Mouse (Mus musculus) liver, postnatal 0 days (tissue): Measurements from ENCODE around the gene Phactr2. TPM values are rescaled to one million over a fixed set of nuclear protein-coding genes. Genes with fewer than 3 reads are reported as not detected.
A peak's percentile ranks its signal among the peaks of the same experiment; 100 is the strongest.
"Not testable (repeated sequence)": the region's sequence is repeated elsewhere in the genome, so short reads cannot be mapped to it uniquely, and the experiment has no call there.

ENCODE experiments used
- ATAC-seq: fragments of 200-750 bp; cut with Nextera tagmentation; 2 replicates; pipeline ENCODE4 v1.8.0; 2017; ENCODE audit warnings: mild to moderate bottlenecking, moderate library complexity
- DNase-seq: peaks from one replicate; pipeline ENCODE4 v3.0.0-alpha.2; 2016
- H3K27ac ChIP-seq: fragments of 300-500 bp; sonication (generic); 2 replicates; pipeline ENCODE4 v1.5.1; 2014; ENCODE audit warnings: antibody characterized with exemption, moderate library complexity, mild to moderate bottlenecking, low read depth
- H3K27me3 ChIP-seq: fragments of 300-500 bp; sonication (generic); 2 replicates; pipeline ENCODE4 v1.6.1; 2014; ENCODE audit warnings: low read length, control low read depth, mixed read lengths; ENCODE audit not compliant: insufficient read depth
- H3K36me3 ChIP-seq: fragments of 300-500 bp; sonication (generic); replicated peaks from 2 replicates; pipeline ENCODE4 v1.6.1; 2014; ENCODE audit warnings: mild to moderate bottlenecking, control low read depth, low read length, moderate library complexity, mixed read lengths; ENCODE audit not compliant: insufficient read depth
- H3K4me1 ChIP-seq: fragments of 300-500 bp; sonication (generic); 2 replicates; pipeline ENCODE4 v1.6.1; 2014; ENCODE audit warnings: antibody characterized with exemption, mild to moderate bottlenecking, control low read depth; ENCODE audit not compliant: insufficient read depth
- H3K4me2 ChIP-seq: fragments of 300-500 bp; sonication (generic); 2 replicates; pipeline ENCODE4 v1.6.1; 2014; ENCODE audit warnings: low read depth, mild to moderate bottlenecking, low read length, moderate library complexity, mixed read lengths
- H3K4me3 ChIP-seq: fragments of 300-500 bp; sonication (generic); 2 replicates; pipeline ENCODE4 v1.5.1; 2014; ENCODE audit warnings: low read depth, low read length
- H3K9ac ChIP-seq: fragments of 300-500 bp; sonication (generic); replicated peaks from 2 replicates; pipeline ENCODE4 v1.6.1; 2014; ENCODE audit warnings: mild to moderate bottlenecking, moderate library complexity
- H3K9me3 ChIP-seq: fragments of 300-500 bp; sonication (generic); 2 replicates; pipeline ENCODE4 v1.6.1; 2016; ENCODE audit warnings: mild to moderate bottlenecking, control low read depth, low read length, mixed read lengths
- CTCF ChIP-seq: sonication (generic); IDR thresholded peaks from 2 replicates; pipeline ENCODE4 v1.5.1; 2016; ENCODE audit warnings: antibody characterized with exemption, low read depth
- EP300 ChIP-seq: IDR thresholded peaks from 2 replicates; pipeline ENCODE4 v1.6.1; 2016; ENCODE audit warnings: antibody characterized with exemption, low read depth, mild to moderate bottlenecking
- WGBS: fragments of 180-500 bp; shearing (Covaris S2); extraction: QIAGEN DNeasy Blood & Tissue Kit; methylation state at CpG from one replicate; pipeline ENCODE4 v1.1.7; 2014; ENCODE audit not compliant: insufficient replicate concordance; 5-methylcytosine and 5-hydroxymethylcytosine counted together
- polyA plus RNA-seq: library from polyadenylated mRNA; unstranded; fragments of >200 nt; fragmentation: Nextera tagmentation; extraction: Ambion mirVana; gene quantifications from 2 replicates; pipeline ENCODE4 v1.2.1, GENCODE M21; 2015

Gene Phactr2
- polyA plus RNA-seq, 1 experiment from 2014 or later, result 4.9 TPM

GRCm38 (mm10) chr10:13475121-13475520, 909 bp upstream of the Phactr2 start:
- no peak overlapping the region for H3K27ac ChIP-seq
- DNase-seq (no peak), ATAC-seq (no peak)
- H3K9me3 ChIP-seq, result no peaks in the 10 kb centered on the region
- H3K27me3 ChIP-seq, result peaks cover 28% of the 10 kb centered on the region
- H3K36me3 ChIP-seq, result no peaks in the 10 kb centered on the region
- 24% methylated on average over 7 of the region's 7 CpGs for WGBS
- H3K9ac ChIP-seq, result no peak overlapping the region
- peak overlapping the region; percentile 95 for H3K4me2 ChIP-seq
- TF ChIP-seq CTCF, result no peak
- no peak for TF ChIP-seq EP300
- peak overlapping the region; percentile 68; the same call in 1 of the 2 replicates for H3K4me3 ChIP-seq
- H3K4me1 ChIP-seq, result peaks cover 6% of the 10 kb centered on the region

DNA sequence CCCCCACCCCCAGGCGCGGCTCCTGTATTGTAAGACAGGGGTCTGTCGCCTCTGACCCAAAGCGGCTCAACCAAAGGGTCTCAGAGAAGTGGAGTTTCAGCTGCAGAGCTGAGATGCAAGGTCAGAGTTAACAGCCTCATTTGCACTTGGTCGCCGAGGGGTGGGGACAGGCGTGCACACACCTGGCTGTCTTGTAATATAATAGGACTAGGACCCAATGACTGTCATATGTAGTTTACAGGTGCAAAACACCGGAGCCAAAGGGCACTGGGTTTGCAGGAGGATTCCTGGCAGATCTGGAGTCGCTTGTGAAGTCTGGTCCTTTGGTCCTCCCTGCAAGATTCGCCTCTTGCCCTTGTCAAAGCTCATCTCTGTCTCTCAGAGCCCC, 350 bp upstream of the Phactr2 start:
- WGBS, result 4% methylated on average over 10 of the region's 10 CpGs

GRCm38 (mm10) chr10:13473287-13473832, 852 bp downstream of the Phactr2 start:
- TF ChIP-seq EP300 (no peak), CTCF (no peak)
- Histone ChIP-seq H3K4me1 (peaks cover 6% of the 10 kb centered on the region), H3K9me3 (no peaks in the 10 kb centered on the region), H3K9ac (peak overlapping the region; percentile 62), H3K4me2 (peak overlapping the region; percentile 95), H3K36me3 (no peaks in the 10 kb centered on the region), H3K4me3 (peak overlapping the region; percentile 68), H3K27me3 (peaks cover 28% of the 10 kb centered on the region), H3K27ac (no peak overlapping the region)
- 17% methylated on average over 13 of the region's 17 CpGs for WGBS
- ATAC-seq, result no peak
- no peak for DNase-seq

More for the DNA sequence above, 350 bp upstream of the Phactr2 start:
- Histone ChIP-seq H3K9ac (peak overlapping the region; percentile 62), H3K27ac (no peak overlapping the region), H3K9me3 (no peaks in the 10 kb centered on the region), H3K4me3 (peak overlapping the region; percentile 68), H3K4me2 (peak overlapping the region; percentile 95), H3K36me3 (no peaks in the 10 kb centered on the region), H3K4me1 (peaks cover 6% of the 10 kb centered on the region), H3K27me3 (peaks cover 28% of the 10 kb centered on the region)
- ATAC-seq (no peak), DNase-seq (no peak)
- TF ChIP-seq EP300 (no peak), CTCF (no peak)

GRCm38 (mm10) chr10:13470236-13470635, 4.0 kb downstream of the Phactr2 start:
- DNase-seq (peak; percentile 26), ATAC-seq (peak; percentile 43)
- no peak for TF ChIP-seq CTCF
- no peak for TF ChIP-seq EP300
- 46% methylated on average over 3 of the region's 3 CpGs for WGBS
- H3K4me2 ChIP-seq, result no peak overlapping the region
- no peaks in the 10 kb centered on the region for H3K36me3 ChIP-seq
- H3K9ac ChIP-seq, result no peak overlapping the region
- no peaks in the 10 kb centered on the region for H3K9me3 ChIP-seq
- no peak overlapping the region for H3K27ac ChIP-seq
- H3K4me1 ChIP-seq, result peaks cover 6% of the 10 kb centered on the region
- no peak overlapping the region for H3K4me3 ChIP-seq
- H3K27me3 ChIP-seq, result peaks cover 28% of the 10 kb centered on the region

DNA sequence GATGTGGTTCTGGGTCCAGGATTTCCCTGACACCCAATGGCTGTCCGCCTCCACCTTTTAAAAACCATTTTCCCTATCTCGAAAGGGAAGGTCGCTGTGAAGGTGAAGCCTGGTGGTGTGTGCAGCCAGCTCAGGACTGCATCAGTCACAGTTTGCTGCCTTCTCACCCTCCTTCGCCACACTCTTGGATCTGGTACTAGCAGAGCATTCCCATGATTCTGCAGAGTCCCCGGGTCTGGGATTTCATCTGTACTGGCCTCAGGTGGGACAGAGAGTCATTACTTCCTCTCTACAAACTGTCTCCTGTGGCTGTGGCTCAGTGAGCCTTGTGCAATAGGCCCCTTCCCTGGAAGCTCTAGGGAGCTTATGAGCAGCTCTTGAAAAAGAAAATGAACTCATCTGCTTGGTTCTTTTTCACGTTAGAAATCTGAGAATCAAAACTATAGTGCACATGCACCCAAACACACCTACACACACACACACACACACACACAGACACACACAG, 6.1 kb downstream of the Phactr2 start:
- not testable (repeated sequence) for H3K4me3 ChIP-seq, H3K9ac ChIP-seq, H3K36me3 ChIP-seq, ATAC-seq, H3K9me3 ChIP-seq, H3K4me1 ChIP-seq, H3K4me2 ChIP-seq, DNase-seq, H3K27me3 ChIP-seq, H3K27ac ChIP-seq
- 54% methylated on average over 6 of the region's 6 CpGs for WGBS

GRCm38 (mm10) chr10:13466925-13467324, 7.3 kb downstream of the Phactr2 start:
- Histone ChIP-seq H3K9me3 (no peaks in the 10 kb centered on the region), H3K27me3 (no peaks in the 10 kb centered on the region), H3K36me3 (no peaks in the 10 kb centered on the region), H3K9ac (no peak overlapping the region), H3K27ac (no peak overlapping the region), H3K4me2 (no peak overlapping the region), H3K4me1 (no peaks in the 10 kb centered on the region), H3K4me3 (no peak overlapping the region)
- ATAC-seq, result no peak
- DNase-seq, result no peak
- TF ChIP-seq CTCF (no peak), EP300 (no peak)
- 64% methylated on average over 5 of the region's 5 CpGs for WGBS

DNA sequence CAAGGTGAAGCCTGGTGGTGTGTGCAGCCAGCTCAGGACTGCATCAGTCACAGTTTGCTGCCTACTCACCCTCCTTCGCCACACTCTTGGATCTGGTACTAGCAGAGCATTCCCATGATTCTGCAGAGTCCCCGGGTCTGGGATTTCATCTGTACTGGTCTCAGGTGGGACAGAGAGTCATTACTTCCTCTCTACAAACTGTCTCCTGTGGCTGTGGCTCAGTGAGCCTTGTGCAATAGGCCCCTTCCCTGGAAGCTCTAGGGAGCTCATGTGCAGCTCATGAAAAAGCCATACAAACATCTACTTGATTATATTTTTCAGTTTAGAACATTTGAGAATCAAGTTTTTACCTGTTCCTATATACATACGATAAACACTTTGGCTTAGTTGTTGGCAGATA, 9.9 kb downstream of the Phactr2 start:
- H3K4me1 ChIP-seq, H3K9ac ChIP-seq, H3K4me3 ChIP-seq, H3K27me3 ChIP-seq, H3K36me3 ChIP-seq, H3K4me2 ChIP-seq, DNase-seq, H3K27ac ChIP-seq, H3K9me3 ChIP-seq, ATAC-seq: not testable (repeated sequence)
- WGBS, result 76% methylated on average over 3 of the region's 3 CpGs
